Mouse (Mus musculus) hematopoietic multipotent progenitor cell, adult 10-12 weeks (in vitro differentiated cells): ENCODE results near the gene Sardh. TPM values are rescaled to one million over a fixed set of nuclear protein-coding genes. Genes with fewer than 3 reads are reported as not detected.

ENCODE experiments used
- polyA plus RNA-seq: library from polyadenylated mRNA; stranded (reverse); fragments of >175 nt; gene quantifications from 2 replicates; pipeline ENCODE4 v1.2.3, GENCODE M21; 2012; ENCODE audit warnings: low replicate concordance

Sardh gene
- polyA plus RNA-seq, result 1.1 and 2.1 TPM in 2 replicates

DNA sequence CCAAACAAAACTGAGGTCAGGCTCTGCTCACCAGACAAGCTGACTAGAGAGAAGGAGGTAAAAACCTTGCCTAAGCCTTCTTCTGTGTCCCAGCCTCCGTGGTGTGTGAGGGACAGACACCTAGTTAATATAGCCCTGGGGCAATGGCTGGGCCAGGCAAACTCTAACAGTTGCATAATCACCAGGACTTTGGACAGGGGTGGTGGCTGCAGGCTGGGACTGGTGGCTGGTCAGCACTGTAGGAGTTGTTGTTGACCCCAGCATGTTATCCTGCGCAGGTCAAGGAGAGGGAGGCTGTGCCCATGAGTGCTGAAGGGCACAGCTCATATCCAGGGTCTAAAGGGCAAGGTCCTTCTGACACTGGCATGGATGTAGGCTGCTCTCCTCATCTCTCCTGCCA, at the start of gene Sardh:
TSS of gene Sardh (minus strand) at position 127 of the 400 bp plus-strand sequence.

DNA sequence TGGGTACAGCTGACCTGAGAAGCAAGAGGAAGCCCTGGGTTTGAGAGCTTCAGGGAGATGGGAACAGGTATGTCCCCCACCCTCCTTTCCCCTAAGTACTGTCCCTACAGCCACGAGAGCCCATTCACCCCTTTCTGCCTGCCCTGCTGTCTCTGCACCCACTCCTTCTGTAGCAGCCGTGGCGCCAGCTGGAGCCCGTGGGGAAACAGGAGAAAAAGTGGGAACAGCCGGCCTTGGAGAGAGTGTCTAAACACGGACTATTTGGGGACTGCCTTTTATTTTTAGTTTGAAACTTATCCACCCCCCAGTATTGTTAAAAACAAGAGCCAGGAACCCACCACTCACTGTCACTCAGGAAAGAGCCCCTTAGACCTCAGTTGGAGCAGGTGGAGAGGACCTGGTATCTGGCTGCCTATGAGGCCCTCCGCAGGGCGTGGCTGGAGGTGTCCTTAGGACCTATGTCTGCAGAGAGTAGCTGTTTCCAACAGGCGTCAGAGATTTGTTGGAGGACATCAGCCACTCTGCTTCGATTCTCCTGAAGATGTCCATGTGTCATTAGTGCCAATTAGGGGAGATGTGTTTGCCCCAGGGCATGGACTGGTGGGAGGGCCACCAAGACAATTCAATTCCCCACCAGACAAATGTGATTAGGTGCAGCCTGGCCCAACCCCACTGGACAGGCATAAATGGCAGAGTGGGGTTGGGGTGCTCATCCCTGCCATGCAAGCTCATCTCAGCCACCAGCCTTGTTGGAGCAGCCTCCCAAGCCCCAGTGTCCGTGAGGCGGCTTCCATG, 83.1 kb downstream of the Sardh start, which contains the start of gene Dbh:
TSS of gene Dbh (plus strand) at position 438 of the 795 bp plus-strand sequence.

DNA sequence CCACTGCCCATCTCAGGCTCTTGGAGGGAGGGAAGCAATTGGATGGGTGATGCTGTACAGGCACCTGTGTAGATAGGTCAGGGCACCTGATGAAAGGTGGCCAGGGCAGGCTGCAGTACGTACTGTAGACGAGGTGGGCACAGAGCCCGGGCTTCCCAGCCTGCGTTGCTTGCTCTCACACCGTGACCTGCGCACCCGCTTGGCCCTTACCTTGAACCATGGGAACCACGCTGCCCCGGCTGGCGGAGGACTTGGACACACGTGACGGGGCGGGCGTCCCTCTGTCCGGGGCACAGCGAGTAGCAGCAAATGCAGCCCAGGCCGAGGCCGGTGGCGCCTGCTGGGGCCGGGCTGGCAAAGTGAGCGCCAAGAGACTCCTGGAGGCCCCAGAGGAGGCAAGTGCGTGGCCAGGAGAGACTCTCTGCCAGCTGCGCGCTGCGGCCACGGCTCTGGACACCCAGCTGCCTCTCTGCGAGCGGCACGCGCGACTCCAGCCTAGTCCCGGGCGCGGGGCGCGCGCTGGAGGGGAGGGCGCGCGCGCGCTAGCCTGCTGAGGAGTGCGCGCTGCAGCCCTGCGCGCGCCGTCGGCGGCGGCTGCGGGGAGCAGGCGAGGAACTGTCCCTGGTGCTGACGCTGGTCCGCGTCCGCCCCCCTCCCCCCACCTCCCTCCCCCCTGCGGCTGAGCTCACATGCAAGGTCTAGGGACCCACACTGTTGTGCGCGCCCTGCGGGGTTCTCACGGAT, 106.0 kb downstream of the Sardh start, which contains the start of gene Fam163b:
TSS of gene Fam163b (minus strand) at position 542 of the 744 bp plus-strand sequence.

Other genes with a start within 250 kb of the Sardh start
- gene Cacfd1, start 238.4 kb downstream of the Sardh start, polyA plus RNA-seq, result 13.2 and 37.1 TPM in 2 replicates
- gene Slc2a6, start 220.3 kb downstream of the Sardh start, polyA plus RNA-seq, result 18.4 and 23.1 TPM in 2 replicates
- not detected in 2 replicates for gene Mymk, start 176.2 kb downstream of the Sardh start, polyA plus RNA-seq
- 0.08 and 1.0 TPM in 2 replicates for gene Adamtsl2, start 169.0 kb downstream of the Sardh start, polyA plus RNA-seq
- gene Fam163b, start 105.8 kb downstream of the Sardh start, polyA plus RNA-seq, result 0.07 TPM in 1 of 2 replicates, not detected in the other
- not detected in 2 replicates for gene Dbh, start 83.1 kb downstream of the Sardh start, polyA plus RNA-seq
- 63.7 and 86.0 TPM in 2 replicates for gene Vav2, start 178.7 kb upstream of the Sardh start, polyA plus RNA-seq
- 0.31 and 1.4 TPM in 2 replicates for gene Brd3os, start 194.0 kb upstream of the Sardh start, polyA plus RNA-seq